Mouse (Mus musculus) heart, postnatal 0 days (tissue): ENCODE measurements around the gene Krtap13-1.

ENCODE experiments used
- CTCF ChIP-seq: IDR thresholded peaks from 2 replicates; pipeline ENCODE4 v1.5.1; 2016; ENCODE audit warnings: antibody characterized with exemption, control low read depth, low read depth
- EP300 ChIP-seq: IDR thresholded peaks from 2 replicates; pipeline ENCODE4 v1.6.1; 2016; ENCODE audit warnings: antibody characterized with exemption, low read depth

- no peak for TF ChIP-seq EP300
- no peak for TF ChIP-seq CTCF
These were observed 21.1 kb upstream of the Krtap13-1 start, which contains the start of gene 2310061N02Rik for GRCm38 (mm10) chr16:88707496-88708012.
